Mouse (Mus musculus) bone marrow macrophage, adult 2 months (primary cell): ENCODE measurements around the gene Isx.

Experiments
- CTCF ChIP-seq: IDR thresholded peaks from 2 replicates; pipeline ENCODE4 v1.5.1; 2012; ENCODE audit warnings: low read depth, mild to moderate bottlenecking, low read length, moderate library complexity
- POLR2A ChIP-seq: IDR thresholded peaks from 2 replicates; pipeline ENCODE4 v1.6.1; 2012; ENCODE audit warnings: mild to moderate bottlenecking, low read depth, low read length, borderline replicate concordance

GRCm38 (mm10) chr8:74906333-74906732 is 33.4 kb downstream of the Isx start:
- TF ChIP-seq POLR2A, result no peak
- no peak for TF ChIP-seq CTCF
